Mouse (Mus musculus) liver, adult 2 months (tissue): Measurements from ENCODE around the gene Lmod1.
"Not testable (repeated sequence)": the region's sequence is repeated elsewhere in the genome, so short reads cannot be mapped to it uniquely, and the experiment has no call there.

Experiments used
- CTCF ChIP-seq: fragments of 200-500 bp; IDR thresholded peaks from 2 replicates; pipeline ENCODE4 v1.5.1; 2011; ENCODE audit warnings: low read depth, low read length, control low read depth
- POLR2A ChIP-seq: fragments of 200-500 bp; IDR thresholded peaks from 2 replicates; pipeline ENCODE4 v1.6.1; 2011; ENCODE audit warnings: low read length, control low read depth; ENCODE audit not compliant: insufficient read depth; ENCODE audit errors: extremely low read depth

DNA sequence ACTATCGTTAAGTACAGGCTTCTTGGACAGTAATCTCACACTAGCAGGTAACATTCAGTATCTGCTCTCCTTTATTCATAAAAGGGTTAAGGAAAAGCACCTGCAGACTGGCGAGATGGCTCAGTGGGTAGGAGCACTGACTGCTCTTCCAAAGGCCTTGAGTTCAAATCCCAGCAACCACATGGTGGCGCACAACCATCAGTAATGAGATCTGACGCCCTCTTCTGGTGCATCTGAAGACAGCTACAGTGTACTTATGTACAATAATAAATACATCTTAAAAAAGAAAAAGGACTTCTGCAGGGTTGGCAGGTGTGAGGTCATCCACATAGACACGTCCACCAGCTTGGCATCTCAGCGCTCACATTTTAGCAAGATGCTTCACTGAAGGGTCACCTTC lies 57.0 kb downstream of the Lmod1 start:
- TF ChIP-seq CTCF: 0 out of 2 replicates have a peak, but pooled peaks have one; percentile 12
- TF ChIP-seq POLR2A: not testable (repeated sequence)
